Mouse (Mus musculus) thymus, postnatal 0 days (tissue): ENCODE measurements around the gene C1qtnf3. TPM values are rescaled to one million over a fixed set of nuclear protein-coding genes. Genes with fewer than 3 reads are reported as not detected.
A peak's percentile ranks its signal among the peaks of the same experiment; 100 is the strongest.

Experiments used
- DNase-seq: peaks from one replicate; pipeline ENCODE4 v3.0.0-alpha.2; 2015; ENCODE audit warnings: low spot score
- polyA plus RNA-seq: library from polyadenylated mRNA; unstranded; fragments of >200 nt; fragmentation: Nextera tagmentation; extraction: Ambion mirVana; gene quantifications from 2 replicates; pipeline ENCODE4 v1.2.1, GENCODE M21; 2015

C1qtnf3 gene
- polyA plus RNA-seq: 2.2 and 2.8 TPM in 2 replicates

GRCm38 (mm10) chr15:10951951-10952759 lies at the start of gene C1qtnf3:
C1qtnf3 (plus strand) TSS chr15:10952332.
- DNase-seq: no peak

- DNase-seq: no peak
Measured at GRCm38 (mm10) chr15:10902360-10902759, 49.8 kb upstream of the C1qtnf3 start.

- no peak for DNase-seq
Measured at GRCm38 (mm10) chr15:10916611-10917311, 35.4 kb upstream of the C1qtnf3 start.

GRCm38 (mm10) chr15:10917312-10917660 lies 34.8 kb upstream of the C1qtnf3 start:
- DNase-seq: no peak

- DNase-seq: no peak
Measured at GRCm38 (mm10) chr15:10920212-10920611, 31.9 kb upstream of the C1qtnf3 start.

- peak; percentile 5 for DNase-seq
Measured at GRCm38 (mm10) chr15:10921064-10921463, 31.1 kb upstream of the C1qtnf3 start.

- DNase-seq: no peak
Measured at GRCm38 (mm10) chr15:10922061-10922460, 30.1 kb upstream of the C1qtnf3 start.

GRCm38 (mm10) chr15:10922570-10922969 lies 29.6 kb upstream of the C1qtnf3 start:
- DNase-seq: no peak

- no peak for DNase-seq
Measured at GRCm38 (mm10) chr15:10923076-10923995, 28.8 kb upstream of the C1qtnf3 start.

GRCm38 (mm10) chr15:10927325-10927724 lies 24.8 kb upstream of the C1qtnf3 start:
- DNase-seq: no peak

GRCm38 (mm10) chr15:10928633-10929270 lies 23.4 kb upstream of the C1qtnf3 start:
- DNase-seq: no peak

- DNase-seq: no peak
Measured at GRCm38 (mm10) chr15:10933930-10934329, 18.2 kb upstream of the C1qtnf3 start.

- no peak for DNase-seq
Measured at GRCm38 (mm10) chr15:10940148-10941108, 11.7 kb upstream of the C1qtnf3 start.

GRCm38 (mm10) chr15:10941901-10942300 lies 10.2 kb upstream of the C1qtnf3 start:
- no peak for DNase-seq

- no peak for DNase-seq
Measured at GRCm38 (mm10) chr15:10947852-10948251, 4.3 kb upstream of the C1qtnf3 start.

- no peak for DNase-seq
Measured at GRCm38 (mm10) chr15:10952760-10953305, 701 bp downstream of the C1qtnf3 start.

GRCm38 (mm10) chr15:10953465-10953864 lies 1.3 kb downstream of the C1qtnf3 start:
- DNase-seq: no peak

- no peak for DNase-seq
Measured at GRCm38 (mm10) chr15:10954381-10955016, 2.4 kb downstream of the C1qtnf3 start.

- no peak for DNase-seq
Measured at GRCm38 (mm10) chr15:10955156-10955555, 3.0 kb downstream of the C1qtnf3 start.
